Mouse (Mus musculus): Measurements from ENCODE around the gene Cerk.

GRCm38 (mm10) chr15:86129036-86129435 lies 56.9 kb downstream of the Cerk start:
- TF ChIP-seq CTCF (IDR thresholded peaks at IDR 0.05; ENCODE audit: low read depth) (no peak), EP300 (IDR thresholded peaks at IDR 0.05; ENCODE audit: low read depth) (no peak)

Measured in liver, postnatal 0 days (tissue).